Mouse (Mus musculus) heart, embryonic 16.5 days (tissue): ENCODE data around the gene Tns2. TPM values are rescaled to one million over a fixed set of nuclear protein-coding genes. Genes with fewer than 3 reads are reported as not detected.

Source experiments
- ATAC-seq: fragments of 200-750 bp; cut with Nextera tagmentation; replicated peaks from 2 replicates; pipeline ENCODE4 v1.8.0; 2017; ENCODE audit warnings: moderate number of reproducible peaks; ENCODE audit not compliant: insufficient read depth, low FRiP score; ENCODE audit errors: extremely low read depth
- H3K27ac ChIP-seq: fragments of 300-500 bp; sonication (generic); 2 replicates; pipeline ENCODE4 v1.5.1; 2014; ENCODE audit warnings: mild to moderate bottlenecking, low read length, control low read depth, moderate library complexity
- H3K27me3 ChIP-seq: fragments of 300-500 bp; sonication (generic); 2 replicates; pipeline ENCODE4 v1.6.1; 2014; ENCODE audit warnings: low read length, mixed read lengths; ENCODE audit not compliant: control insufficient read depth, insufficient read depth
- H3K36me3 ChIP-seq: fragments of 300-500 bp; sonication (generic); 2 replicates; pipeline ENCODE4 v1.6.1; 2014; ENCODE audit not compliant: control insufficient read depth, insufficient read depth
- H3K4me1 ChIP-seq: fragments of 300-500 bp; sonication (generic); 2 replicates; pipeline ENCODE4 v1.6.1; 2014; ENCODE audit warnings: low read length, mixed read lengths; ENCODE audit not compliant: control insufficient read depth, insufficient read depth
- H3K4me2 ChIP-seq: fragments of 300-500 bp; sonication (generic); 2 replicates; pipeline ENCODE4 v1.6.1; 2014; ENCODE audit warnings: low read depth, mild to moderate bottlenecking, control low read depth, low read length
- H3K4me3 ChIP-seq: fragments of 300-500 bp; sonication (generic); 2 replicates; pipeline ENCODE4 v1.5.1; 2014; ENCODE audit warnings: mild to moderate bottlenecking, control low read depth, low read length
- H3K9ac ChIP-seq: fragments of 300-500 bp; sonication (generic); 2 replicates; pipeline ENCODE4 v1.6.1; 2014; ENCODE audit warnings: low read length, control low read depth
- H3K9me3 ChIP-seq: fragments of 300-500 bp; sonication (generic); replicated peaks from 2 replicates; pipeline ENCODE4 v1.6.1; 2016; ENCODE audit warnings: low read length; ENCODE audit not compliant: control insufficient read depth
- WGBS: fragments of 180-500 bp; shearing (Covaris S2); extraction: QIAGEN DNeasy Blood & Tissue Kit; methylation state at CpG from one replicate; pipeline ENCODE4 v1.1.7; 2014; 5-methylcytosine and 5-hydroxymethylcytosine counted together
- polyA plus RNA-seq: library from polyadenylated mRNA; unstranded; fragments of >200 nt; fragmentation: Nextera tagmentation; extraction: Ambion mirVana; gene quantifications from 2 replicates; pipeline ENCODE4 v1.2.1, GENCODE M21; 2015

Gene Tns2
- polyA plus RNA-seq, 1 experiment from 2014 or later, result 35.1 TPM

DNA sequence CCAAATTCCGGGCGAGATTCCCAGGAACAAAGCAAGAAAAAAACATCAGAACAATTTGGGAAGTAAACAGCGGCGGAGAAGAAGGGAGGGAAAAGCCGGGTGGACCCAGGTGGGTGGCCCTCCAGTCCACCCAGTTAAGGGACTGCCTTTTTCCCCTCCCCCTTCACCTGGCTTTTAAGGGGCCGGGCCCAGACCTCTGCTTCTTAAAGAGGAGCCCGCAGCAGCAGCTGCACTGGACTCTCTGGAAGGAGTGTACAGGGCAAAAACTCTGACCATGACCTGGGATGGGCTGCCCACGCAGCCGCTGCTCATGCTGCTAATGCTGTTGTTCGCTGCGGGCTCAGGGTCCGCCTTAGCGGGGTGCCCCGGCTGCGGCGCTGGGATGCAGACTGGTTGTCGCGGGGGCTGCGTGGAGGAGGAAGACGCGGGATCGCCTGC is 44.1 kb downstream of the Tns2 start, which contains the start of gene Igfbp6:
Igfbp6 (plus strand) TSS at position 89 of the 438 bp plus-strand sequence.
- H3K36me3 ChIP-seq, result no peaks in the 10 kb centered on the region
- peak within 1 kb of the TSS; percentile 41; the same call in 1 of the 2 replicates for H3K9ac ChIP-seq
- peaks cover 25% of the 10 kb centered on the region for H3K27me3 ChIP-seq
- no peak for ATAC-seq
- peak within 1 kb of the TSS; percentile 28 for H3K4me3 ChIP-seq
- H3K4me2 ChIP-seq, result peak within 1 kb of the TSS; percentile 49
- H3K9me3 ChIP-seq, result no peaks in the 10 kb centered on the region
- 14% methylated on average over 22 of the region's 22 CpGs for WGBS
- H3K27ac ChIP-seq, result no peak within 1 kb of the TSS
- peaks cover 10% of the 10 kb centered on the region for H3K4me1 ChIP-seq

DNA sequence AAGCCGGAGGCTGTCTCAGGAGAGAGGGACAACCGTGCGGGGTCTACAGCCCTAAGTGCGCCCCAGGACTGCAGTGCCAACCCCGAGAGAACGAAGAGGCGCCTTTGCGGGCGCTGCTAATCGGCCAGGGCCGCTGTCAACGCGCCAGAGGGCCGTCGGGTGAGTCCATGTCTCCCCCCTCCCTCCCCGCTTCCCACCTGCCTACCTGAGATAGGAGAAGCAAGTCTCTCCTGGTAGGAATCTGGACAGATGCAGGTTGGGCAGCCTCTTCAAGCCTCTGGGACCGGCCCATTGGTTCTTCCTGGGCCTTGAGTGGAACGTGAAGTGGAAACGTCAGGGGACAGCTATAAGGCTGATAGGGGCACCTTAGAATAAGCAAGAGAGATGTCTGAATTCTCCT is 44.5 kb downstream of the Tns2 start:
- H3K4me3 ChIP-seq, result peak overlapping the region; percentile 28
- no peak for ATAC-seq
- H3K36me3 ChIP-seq, result no peaks in the 10 kb centered on the region
- no peak overlapping the region for H3K27ac ChIP-seq
- peak overlapping the region; percentile 49 for H3K4me2 ChIP-seq
- 12% methylated on average over 19 of the region's 19 CpGs for WGBS
- H3K4me1 ChIP-seq, result peaks cover 10% of the 10 kb centered on the region
- H3K9me3 ChIP-seq, result no peaks in the 10 kb centered on the region
- H3K27me3 ChIP-seq, result peaks cover 25% of the 10 kb centered on the region
- H3K9ac ChIP-seq, result peak overlapping the region; percentile 41; the same call in 1 of the 2 replicates

DNA sequence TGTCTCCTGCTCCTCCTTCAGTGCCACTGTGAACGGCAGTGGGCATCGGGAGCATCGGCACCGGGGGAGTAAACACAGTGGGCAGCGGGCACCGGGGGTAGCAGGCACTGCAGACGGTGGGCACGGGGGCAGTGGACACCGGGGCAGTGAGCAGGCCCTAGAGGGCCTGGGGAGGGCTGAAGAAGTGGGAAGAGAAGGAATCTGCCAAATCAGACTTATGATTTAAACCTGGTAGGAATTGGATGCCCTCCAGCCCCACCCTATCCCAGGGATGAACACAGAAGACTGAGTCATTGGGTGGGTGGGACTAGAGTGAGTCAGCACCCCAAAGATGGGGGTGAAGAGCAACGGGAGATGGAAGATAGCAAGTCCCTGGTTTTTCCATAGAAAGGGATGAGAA is 45.1 kb downstream of the Tns2 start:
- Histone ChIP-seq H3K9ac (no peak overlapping the region), H3K9me3 (no peaks in the 10 kb centered on the region), H3K4me1 (peaks cover 13% of the 10 kb centered on the region), H3K27ac (no peak overlapping the region), H3K4me2 (no peak overlapping the region), H3K4me3 (no peak overlapping the region), H3K27me3 (peaks cover 25% of the 10 kb centered on the region), H3K36me3 (no peaks in the 10 kb centered on the region)
- 75% methylated on average over 10 of the region's 10 CpGs for WGBS
- ATAC-seq, result no peak

DNA sequence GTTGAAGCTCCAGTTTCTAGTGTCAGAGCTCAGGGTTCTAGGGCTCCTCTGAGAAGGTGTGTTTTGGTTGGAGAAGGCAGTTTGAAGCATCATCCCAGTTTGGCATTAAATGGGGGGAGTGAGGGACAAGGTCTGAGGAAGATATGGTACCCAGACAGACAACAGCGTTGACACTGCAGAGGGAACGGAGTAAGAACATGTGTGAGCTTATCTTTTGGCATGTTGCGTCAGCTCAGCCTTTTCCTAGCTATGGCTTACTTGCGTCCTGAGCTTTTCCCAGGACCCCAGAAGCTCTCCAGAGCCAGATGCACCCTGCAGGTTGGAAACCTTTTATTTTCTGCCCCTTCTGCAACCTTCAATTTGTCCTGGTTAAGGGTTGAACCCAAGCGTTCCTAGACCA is 45.9 kb downstream of the Tns2 start:
- Histone ChIP-seq H3K27me3 (peaks cover 25% of the 10 kb centered on the region), H3K4me2 (no peak overlapping the region), H3K27ac (no peak overlapping the region), H3K9me3 (no peaks in the 10 kb centered on the region), H3K9ac (no peak overlapping the region), H3K4me1 (peaks cover 17% of the 10 kb centered on the region), H3K36me3 (no peaks in the 10 kb centered on the region), H3K4me3 (no peak overlapping the region)
- no peak for ATAC-seq
- WGBS, result 56% methylated on average over 5 of the region's 5 CpGs

DNA sequence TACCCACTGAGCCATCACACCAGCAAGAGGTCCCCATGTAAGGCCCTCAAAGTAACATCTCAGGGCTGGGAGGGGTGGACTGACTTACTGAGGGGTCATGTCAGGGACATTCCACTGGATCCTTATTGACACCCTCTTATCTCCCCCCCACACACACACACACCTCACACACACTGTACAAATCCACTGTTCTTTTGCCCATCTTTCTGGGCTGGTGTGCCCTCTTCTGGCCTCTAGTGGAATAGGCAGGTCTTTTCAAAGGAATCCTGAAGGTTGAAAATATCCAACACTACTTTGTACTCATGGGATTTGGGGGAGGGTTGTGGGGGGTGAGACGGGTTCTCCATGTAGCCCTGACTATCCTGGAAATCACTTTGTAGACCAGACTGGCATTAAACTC is 46.7 kb downstream of the Tns2 start:
- WGBS, result 0% methylated on average over 1 of the region's 1 CpGs
- Histone ChIP-seq H3K9me3 (no peaks in the 10 kb centered on the region), H3K4me3 (no peak overlapping the region), H3K27me3 (peaks cover 25% of the 10 kb centered on the region), H3K4me2 (no peak overlapping the region), H3K4me1 (peaks cover 17% of the 10 kb centered on the region), H3K9ac (no peak overlapping the region), H3K36me3 (no peaks in the 10 kb centered on the region), H3K27ac (no peak overlapping the region)
- ATAC-seq, result 0 out of 2 replicates have a peak, but pooled peaks have one; percentile 21

DNA sequence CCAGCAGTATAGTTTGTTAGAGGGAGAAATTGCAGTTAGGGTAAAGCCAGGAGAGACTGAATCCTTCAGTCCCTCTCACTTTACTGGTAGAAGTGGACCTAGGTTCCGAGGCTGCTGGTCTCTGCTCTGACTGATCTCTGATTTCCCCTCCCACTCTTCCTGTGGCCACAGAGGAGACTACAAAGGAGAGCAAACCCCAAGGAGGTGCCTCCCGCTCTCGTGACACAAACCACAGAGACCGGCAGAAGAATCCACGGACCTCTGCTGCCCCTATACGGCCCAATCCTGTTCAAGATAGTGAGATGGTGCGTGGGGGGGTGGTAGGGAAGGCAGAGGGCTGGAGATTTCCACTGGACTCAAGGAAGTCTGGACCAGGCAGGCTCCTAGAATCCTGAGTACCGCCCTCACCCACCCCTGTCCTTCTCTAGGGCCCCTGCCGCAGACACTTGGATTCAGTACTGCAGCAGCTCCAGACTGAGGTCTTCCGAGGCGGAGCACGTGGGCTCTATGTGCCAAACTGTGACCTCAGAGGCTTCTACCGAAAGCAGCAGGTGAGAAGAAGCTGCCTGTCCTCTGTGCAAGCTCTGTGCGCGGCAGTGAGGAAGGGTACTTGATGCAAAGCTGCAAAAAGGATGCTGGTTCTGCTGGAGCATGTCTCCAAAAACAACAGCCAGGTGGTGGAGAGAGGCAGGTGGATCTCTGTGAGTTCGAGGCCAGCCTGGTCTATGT is 47.6 kb downstream of the Tns2 start:
- H3K9ac ChIP-seq, result no peak overlapping the region
- WGBS, result 56% methylated on average over 16 of the region's 16 CpGs
- no peak for ATAC-seq

DNA sequence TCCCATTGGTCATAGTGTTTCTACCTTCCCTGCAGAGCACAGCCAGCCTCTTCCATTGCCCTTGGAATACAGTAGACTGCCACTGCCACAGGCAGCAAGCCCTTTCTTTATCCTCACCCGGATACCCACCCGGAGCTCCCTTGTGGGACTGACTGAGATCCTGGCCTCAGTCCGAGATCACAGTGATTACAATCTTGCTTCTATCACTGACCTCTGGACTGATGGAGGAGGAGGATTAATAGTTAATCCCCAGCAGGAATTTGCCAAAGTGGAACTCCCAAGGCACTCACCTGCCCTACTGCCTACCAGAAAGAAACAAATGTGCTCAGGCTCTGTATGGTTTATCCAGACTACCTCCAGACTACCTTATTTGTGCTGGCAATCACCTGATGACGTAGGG is 49.3 kb downstream of the Tns2 start:
- ATAC-seq, result no peak
- H3K36me3 ChIP-seq, result no peaks in the 10 kb centered on the region

More for the DNA sequence above, 47.6 kb downstream of the Tns2 start:
- Histone ChIP-seq H3K4me2 (no peak overlapping the region), H3K4me3 (no peak overlapping the region), H3K27me3 (peaks cover 25% of the 10 kb centered on the region), H3K9me3 (no peaks in the 10 kb centered on the region), H3K27ac (no peak overlapping the region), H3K36me3 (no peaks in the 10 kb centered on the region), H3K4me1 (peaks cover 17% of the 10 kb centered on the region)

DNA sequence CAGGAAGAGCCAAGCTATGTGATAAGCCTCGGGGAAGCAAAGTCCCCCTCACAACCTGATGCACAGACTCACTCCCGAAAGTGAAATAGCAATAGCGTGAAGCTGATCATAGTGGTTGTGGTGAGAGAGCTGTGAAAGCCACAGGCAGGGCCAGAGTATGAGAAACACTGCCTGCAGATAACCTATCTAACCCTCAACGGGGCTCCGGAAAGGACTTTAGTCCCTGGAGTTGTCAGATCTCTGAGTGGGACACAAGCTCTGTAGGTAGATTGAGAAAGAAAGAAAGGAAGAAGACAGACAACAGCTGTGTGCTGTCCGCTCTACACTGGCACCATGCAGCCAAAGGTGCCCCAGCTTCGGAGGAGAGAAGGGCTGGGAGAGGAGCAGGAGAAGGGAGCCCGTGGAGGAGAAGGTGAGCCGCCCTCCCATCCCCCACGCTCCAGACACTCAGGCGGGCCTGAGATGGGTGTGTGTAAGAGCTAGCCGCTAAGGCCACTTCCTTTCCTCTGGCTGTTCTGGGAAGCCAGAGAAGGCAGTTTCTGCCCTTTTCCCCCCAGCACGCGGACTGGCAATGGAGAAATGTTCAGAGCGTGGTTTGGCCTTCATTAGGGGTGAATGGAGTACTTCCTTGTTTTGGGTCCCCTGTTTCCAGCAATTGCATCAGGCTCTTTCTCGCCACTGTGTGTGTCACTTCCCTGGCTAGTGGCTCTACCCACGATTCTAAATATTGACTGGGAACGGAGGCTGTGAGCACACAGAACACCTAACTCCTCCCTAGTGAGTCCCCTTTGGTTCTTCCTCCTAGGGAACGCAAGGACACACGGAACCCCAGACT is 50.3 kb downstream of the Tns2 start, which contains the start of gene Soat2:
Soat2 (plus strand) TSS at position 226 of the 835 bp plus-strand sequence.
- Histone ChIP-seq H3K4me1 (peaks cover 9% of the 10 kb centered on the region), H3K36me3 (no peaks in the 10 kb centered on the region), H3K27ac (peak within 1 kb of the TSS; percentile 20; the same call in 1 of the 2 replicates), H3K9ac (peak within 1 kb of the TSS; percentile 32), H3K27me3 (peaks cover 5% of the 10 kb centered on the region), H3K9me3 (0 out of 2 replicates have a peak, but pooled peaks cover 3% of the 10 kb centered on the region), H3K4me3 (no peak within 1 kb of the TSS), H3K4me2 (peak within 1 kb of the TSS; percentile 41)
- WGBS, result 29% methylated on average over 20 of the region's 20 CpGs
- ATAC-seq, result no peak

More for the DNA sequence above, 49.3 kb downstream of the Tns2 start:
- Histone ChIP-seq H3K4me3 (no peak overlapping the region), H3K9me3 (no peaks in the 10 kb centered on the region), H3K27me3 (peaks cover 14% of the 10 kb centered on the region), H3K9ac (no peak overlapping the region), H3K4me2 (no peak overlapping the region), H3K27ac (no peak overlapping the region), H3K4me1 (peaks cover 12% of the 10 kb centered on the region)
- 75% methylated on average over 4 of the region's 4 CpGs for WGBS
